Mouse (Mus musculus) C2C12 (cell line): ENCODE results near the gene Foxk2. TPM values are rescaled to one million over a fixed set of nuclear protein-coding genes. Genes with fewer than 3 reads are reported as not detected.
"Not testable (repeated sequence)": the region's sequence is repeated elsewhere in the genome, so short reads cannot be mapped to it uniquely, and the experiment has no call there.

ENCODE experiments used
- H3K27me3 ChIP-seq: one replicate; pipeline ENCODE4 v1.6.1; 2011; ENCODE audit not compliant: control insufficient read depth, insufficient read depth, insufficient read length
- H3K36me3 ChIP-seq: one replicate; pipeline ENCODE4 v1.6.1; 2011; ENCODE audit not compliant: control insufficient read depth, insufficient read depth
- H3K4me3 ChIP-seq: one replicate; pipeline ENCODE4 v1.5.1; 2011; ENCODE audit warnings: mild to moderate bottlenecking, control low read depth; ENCODE audit not compliant: poor library complexity, insufficient read depth, severe bottlenecking
- H3K79me2 ChIP-seq: one replicate; pipeline ENCODE4 v1.6.1; 2011; ENCODE audit not compliant: control insufficient read depth, insufficient read depth
- H3K79me3 ChIP-seq: one replicate; pipeline ENCODE4 v1.6.1; 2011; ENCODE audit warnings: low read depth, control low read depth
- H3ac ChIP-seq: one replicate; pipeline ENCODE3; 2011; ENCODE audit warnings: low read depth; ENCODE audit not compliant: control insufficient read depth, insufficient read length
- CEBPB ChIP-seq: IDR thresholded peaks from one replicate; pipeline ENCODE4 v1.6.1; 2011; ENCODE audit warnings: low read depth, mild to moderate bottlenecking, control low read depth, moderate library complexity
- CTCF ChIP-seq: IDR thresholded peaks from one replicate; pipeline ENCODE4 v1.5.1; 2011; ENCODE audit not compliant: control insufficient read depth, insufficient read depth, insufficient read length
- FOSL1 ChIP-seq: IDR thresholded peaks from one replicate; pipeline ENCODE4 v1.8.0; 2011; ENCODE audit warnings: mild to moderate bottlenecking, low read length; ENCODE audit not compliant: poor library complexity, insufficient read depth, severe bottlenecking
- MAX ChIP-seq: IDR thresholded peaks from one replicate; pipeline ENCODE4 v1.6.1; 2011; ENCODE audit warnings: mild to moderate bottlenecking, control low read depth
- MYOD1 ChIP-seq: IDR thresholded peaks from one replicate; pipeline ENCODE4 v1.6.1; 2011; ENCODE audit warnings: low read depth; ENCODE audit not compliant: control insufficient read depth, insufficient read length
- MYOG ChIP-seq: IDR thresholded peaks from one replicate; pipeline ENCODE4 v1.6.1; 2011; ENCODE audit not compliant: control insufficient read depth, insufficient read length; ENCODE audit errors: extremely low read depth
- USF1 ChIP-seq: IDR thresholded peaks from one replicate; pipeline ENCODE4 v1.6.1; 2011; ENCODE audit warnings: low read depth, mild to moderate bottlenecking, control low read depth, moderate library complexity
- polyA plus RNA-seq: library from polyadenylated mRNA; unstranded; fragments of >200 nt; fragmentation: generic; extraction: Trizol; gene quantifications from one replicate; pipeline ENCODE4 v1.2.1, GENCODE M21; 2012; ENCODE audit warnings: missing spikeins

Gene Foxk2
- polyA plus RNA-seq, 1 experiment = 43.1 TPM

DNA sequence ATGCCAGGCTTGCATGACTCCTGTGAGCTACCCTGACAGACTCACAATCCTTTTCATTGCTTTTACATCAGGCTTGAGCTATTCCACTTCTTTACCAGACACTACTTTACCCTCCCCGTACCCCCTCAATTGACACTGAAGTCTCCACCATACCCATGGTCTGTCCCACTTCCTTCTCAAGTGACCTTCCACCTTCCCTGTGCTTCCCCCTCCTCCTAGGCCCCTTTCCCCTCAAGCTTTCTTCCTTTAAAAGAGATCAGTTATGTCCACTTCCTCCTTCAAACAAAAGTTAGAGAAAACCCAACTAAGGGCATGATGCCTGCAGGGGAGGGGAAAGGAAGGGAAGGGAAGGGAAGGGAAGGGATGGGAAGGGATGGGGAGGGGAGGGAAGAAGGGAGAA is 80.5 kb downstream of the Foxk2 start:
- H3ac ChIP-seq = no peak overlapping the region
- peaks cover 18% of the 10 kb centered on the region for H3K79me3 ChIP-seq
- H3K4me3 ChIP-seq = no peak overlapping the region
- no peaks in the 10 kb centered on the region for H3K27me3 ChIP-seq
- H3K36me3 ChIP-seq = peaks cover 48% of the 10 kb centered on the region
- TF ChIP-seq USF1 = no peak
- TF ChIP-seq CEBPB = no peak
- TF ChIP-seq CTCF = no peak
- TF ChIP-seq MYOG = no peak
- TF ChIP-seq FOSL1 = no peak
- TF ChIP-seq MYOD1 = no peak
- no peak for TF ChIP-seq MAX
- H3K79me2 ChIP-seq = peaks cover 62% of the 10 kb centered on the region

DNA sequence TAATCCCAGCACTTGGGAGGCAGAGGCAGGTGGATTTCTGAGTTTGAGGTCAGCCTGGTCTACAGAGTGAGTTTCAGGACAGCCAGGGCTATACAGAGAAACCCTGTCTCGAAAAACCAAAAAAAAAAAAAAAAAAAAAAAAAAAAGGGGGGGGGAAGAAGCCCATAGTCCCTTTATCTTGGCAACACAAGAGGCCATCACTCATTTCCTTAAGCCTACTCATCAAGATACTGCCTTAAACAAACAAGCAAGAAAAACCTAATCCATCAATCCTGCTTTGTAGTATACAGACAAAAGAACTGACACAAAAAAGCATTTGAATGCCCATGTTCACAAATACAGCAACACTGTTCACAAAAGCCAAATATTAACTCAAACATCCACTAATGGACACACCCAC is 82.6 kb downstream of the Foxk2 start:
- peaks cover 25% of the 10 kb centered on the region for H3K79me3 ChIP-seq
- H3K4me3 ChIP-seq = not testable (repeated sequence)
- H3K36me3 ChIP-seq = peaks cover 32% of the 10 kb centered on the region

DNA sequence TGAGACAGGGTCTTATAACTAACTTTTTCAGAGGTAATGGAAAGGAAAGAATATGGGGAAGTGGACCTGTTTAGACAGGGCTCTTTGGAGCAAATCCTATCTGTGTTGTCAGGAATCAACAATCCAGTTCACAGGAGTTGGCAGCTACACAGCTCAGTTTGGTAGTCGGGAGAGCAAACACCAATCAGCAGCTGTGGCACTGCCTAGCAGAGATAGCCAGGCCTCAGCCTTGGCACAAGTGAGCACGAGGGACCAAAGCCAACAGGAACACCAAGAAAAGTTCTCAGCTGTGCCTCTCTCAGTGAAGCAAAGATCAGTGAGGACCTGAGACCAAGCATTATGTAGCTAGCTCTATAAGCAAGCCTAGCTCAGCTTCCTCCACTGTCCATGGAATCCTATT is 87.2 kb downstream of the Foxk2 start:
- H3K27me3 ChIP-seq = no peaks in the 10 kb centered on the region
- TF ChIP-seq MYOD1 (no peak), CEBPB (no peak), USF1 (no peak), CTCF (no peak), MAX (no peak), FOSL1 (no peak), MYOG (no peak)
- H3ac ChIP-seq = no peak overlapping the region
- H3K79me3 ChIP-seq = peaks cover 58% of the 10 kb centered on the region
- H3K79me2 ChIP-seq = peaks cover 100% of the 10 kb centered on the region
- no peak overlapping the region for H3K4me3 ChIP-seq
- peaks cover 26% of the 10 kb centered on the region for H3K36me3 ChIP-seq

More for the DNA sequence above, 82.6 kb downstream of the Foxk2 start:
- not testable (repeated sequence) for H3ac ChIP-seq, H3K27me3 ChIP-seq
- H3K79me2 ChIP-seq = peaks cover 84% of the 10 kb centered on the region

DNA sequence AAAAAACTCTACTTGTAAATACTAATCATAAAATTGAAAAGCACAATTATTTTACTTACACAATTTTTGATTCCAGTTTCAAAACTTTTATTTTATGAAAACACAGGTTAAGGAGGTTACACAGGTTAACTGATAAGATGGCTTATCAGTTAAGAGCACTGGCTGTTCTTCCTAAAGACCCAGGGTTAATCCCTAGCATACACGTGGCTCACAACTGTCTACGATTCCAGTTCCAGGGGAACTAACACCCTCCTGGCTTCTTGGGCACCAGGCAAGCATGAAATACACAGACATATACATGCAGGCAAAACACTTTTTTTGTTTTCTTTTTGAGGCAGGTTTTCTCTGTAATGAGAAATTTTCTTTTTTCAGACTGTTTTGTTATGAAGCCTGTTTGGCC is 88.4 kb downstream of the Foxk2 start:
- Histone ChIP-seq H3K79me3 (peaks cover 63% of the 10 kb centered on the region), H3K4me3 (no peak overlapping the region), H3K27me3 (no peaks in the 10 kb centered on the region), H3ac (no peak overlapping the region), H3K36me3 (peaks cover 26% of the 10 kb centered on the region), H3K79me2 (peaks cover 100% of the 10 kb centered on the region)
- no peak for TF ChIP-seq MAX
- TF ChIP-seq MYOD1 = no peak
- no peak for TF ChIP-seq FOSL1
- no peak for TF ChIP-seq CEBPB
- no peak for TF ChIP-seq CTCF
- TF ChIP-seq MYOG = no peak
- TF ChIP-seq USF1 = no peak

DNA sequence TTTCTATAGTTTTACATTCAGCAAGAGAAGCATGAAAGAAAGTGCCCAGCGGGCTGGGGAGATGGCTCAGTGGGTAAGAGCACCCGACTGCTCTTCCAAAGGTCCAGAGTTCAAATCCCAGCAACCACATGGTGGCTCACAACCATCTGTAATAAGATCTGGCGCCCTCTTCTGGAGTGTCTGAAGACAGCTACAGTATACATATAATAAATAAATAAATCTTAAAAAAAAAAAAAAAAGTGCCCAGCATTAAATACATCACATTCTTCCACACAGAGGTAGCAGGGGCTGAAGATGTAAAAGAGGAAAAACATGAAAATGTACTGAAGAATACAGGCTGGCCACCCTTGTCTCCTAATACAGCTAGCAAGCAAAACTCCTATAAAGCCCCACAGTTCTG is 88.9 kb downstream of the Foxk2 start:
- Histone ChIP-seq H3K79me2 (peaks cover 100% of the 10 kb centered on the region), H3K79me3 (peaks cover 67% of the 10 kb centered on the region), H3K36me3 (peaks cover 26% of the 10 kb centered on the region)
- not testable (repeated sequence) for H3K4me3 ChIP-seq, H3ac ChIP-seq, H3K27me3 ChIP-seq

DNA sequence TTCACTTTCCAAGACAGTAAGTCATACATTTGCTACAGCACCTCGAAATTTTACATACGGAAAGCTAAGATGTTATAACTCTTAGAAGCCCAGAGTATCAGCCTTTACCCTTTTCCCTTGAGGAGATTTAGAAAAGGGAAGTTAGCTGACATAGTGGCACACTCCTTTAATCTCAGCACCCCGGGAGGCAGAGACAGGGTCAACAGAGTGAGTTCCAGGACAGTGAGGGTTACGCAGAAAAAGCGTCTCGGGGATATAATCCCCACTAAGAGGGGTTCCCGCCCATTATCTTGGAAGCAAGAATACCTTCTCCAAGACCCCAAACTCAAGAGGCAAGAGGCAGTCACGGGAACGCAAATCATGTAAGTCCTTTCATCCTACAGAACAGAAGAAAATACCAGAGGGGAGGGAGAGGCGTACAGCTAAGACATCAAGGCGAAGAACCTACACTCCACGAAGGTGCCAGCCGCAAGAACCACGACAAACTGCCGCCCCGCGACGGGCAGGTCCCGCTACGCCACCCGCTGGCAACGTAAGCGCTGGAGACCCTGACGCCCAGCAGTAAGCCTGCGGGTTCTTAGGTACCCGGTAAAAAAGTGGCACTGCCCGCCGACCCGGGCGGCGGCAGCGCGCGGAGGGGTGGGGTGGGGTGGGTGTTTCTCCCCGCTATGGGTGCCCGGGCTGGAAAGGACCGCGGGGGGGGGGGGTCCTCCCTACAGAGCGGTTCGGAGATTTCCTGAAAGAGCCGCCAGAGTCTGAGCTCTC is 93.7 kb downstream of the Foxk2 start:
- H3K27me3 ChIP-seq = no peaks in the 10 kb centered on the region
- H3ac ChIP-seq = peak overlapping the region; percentile 99
- H3K4me3 ChIP-seq = peak overlapping the region; percentile 97
- H3K36me3 ChIP-seq = peaks cover 12% of the 10 kb centered on the region
- H3K79me2 ChIP-seq = peaks cover 58% of the 10 kb centered on the region
- TF ChIP-seq USF1 (no peak), MYOD1 (no peak), MAX (no peak), CEBPB (no peak), CTCF (peak; percentile 28)
- H3K79me3 ChIP-seq = peaks cover 51% of the 10 kb centered on the region
